Mouse (Mus musculus) embryonic fibroblast, embryonic 13.5 days (primary cell): ENCODE results near the gene Plekhg5. TPM values are rescaled to one million over a fixed set of nuclear protein-coding genes. Genes with fewer than 3 reads are reported as not detected.

Source experiments
- H3K27ac ChIP-seq: 2 replicates; pipeline ENCODE4 v1.5.1; 2012; ENCODE audit warnings: low read length, control low read depth, inconsistent platforms; ENCODE audit not compliant: insufficient read depth
- H3K4me1 ChIP-seq: 2 replicates; pipeline ENCODE4 v1.6.1; 2011; ENCODE audit warnings: low read length; ENCODE audit not compliant: control insufficient read depth, insufficient read depth
- H3K4me3 ChIP-seq: 2 replicates; pipeline ENCODE4 v1.5.1; 2011; ENCODE audit warnings: mild to moderate bottlenecking, control low read depth, low read length; ENCODE audit not compliant: insufficient read depth
- CTCF ChIP-seq: IDR thresholded peaks from 2 replicates; pipeline ENCODE4 v1.5.1; 2011; ENCODE audit warnings: mild to moderate bottlenecking, control low read depth, low read length, moderate library complexity, borderline replicate concordance; ENCODE audit not compliant: insufficient read depth
- POLR2A ChIP-seq: IDR thresholded peaks from 2 replicates; pipeline ENCODE4 v1.6.1; 2011; ENCODE audit warnings: low read depth, mild to moderate bottlenecking, control low read depth, low read length, moderate library complexity
- polyA plus RNA-seq: library from polyadenylated mRNA; stranded (reverse); fragments of >200 nt; gene quantifications from 2 replicates; pipeline ENCODE4 v1.2.4, GENCODE M21; 2011; ENCODE audit warnings: low read depth; ENCODE audit not compliant: missing spikeins, insufficient read length

Plekhg5 gene
- polyA plus RNA-seq, 1 experiment, result 8.8 TPM

DNA sequence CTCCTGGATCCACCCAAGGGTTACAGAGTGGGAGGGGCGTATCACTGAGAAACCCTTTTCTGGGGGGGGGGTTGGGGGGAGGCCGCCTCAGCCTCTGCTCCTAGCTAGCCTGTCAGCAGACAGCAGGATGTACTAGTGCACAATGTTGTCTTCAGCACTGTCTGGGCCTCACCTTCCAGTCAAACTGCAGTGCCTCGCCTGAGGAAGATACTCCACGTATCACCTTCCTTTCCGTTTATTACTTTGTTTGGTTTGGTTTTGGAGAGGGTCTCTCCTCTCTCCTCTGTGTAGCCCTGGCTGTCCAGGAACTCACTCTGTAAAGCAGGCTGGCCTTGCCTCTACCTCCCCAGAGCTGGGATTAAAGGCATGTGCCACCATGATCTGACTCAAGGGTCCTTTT is 60.9 kb downstream of the Plekhg5 start:
- TF ChIP-seq POLR2A, result no peak
- TF ChIP-seq CTCF, result no peak
- H3K4me3 ChIP-seq, result no peak overlapping the region

DNA sequence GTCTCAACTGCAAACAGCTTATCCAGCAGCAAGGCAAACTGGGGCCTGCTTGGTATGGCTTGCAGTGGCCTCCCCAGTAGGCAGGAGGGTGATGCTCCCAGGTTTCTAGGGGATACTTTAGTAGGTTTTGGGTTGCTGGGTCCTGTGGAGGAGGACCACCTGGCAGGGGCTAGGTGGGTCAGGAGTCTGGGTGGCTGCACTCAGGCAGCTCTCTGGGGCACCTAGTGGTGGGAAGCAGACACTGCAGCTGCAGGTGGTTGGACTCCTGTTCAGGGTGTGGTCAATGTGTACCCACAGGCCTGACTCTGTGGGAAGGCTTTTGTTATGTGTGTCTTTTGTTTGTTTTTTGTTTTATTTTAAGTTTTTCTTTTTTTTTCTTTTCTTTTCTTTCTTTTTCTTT is 62.2 kb downstream of the Plekhg5 start:
- TF ChIP-seq POLR2A (no peak), CTCF (peak; percentile 50; the same call in 1 of the 2 replicates)
- Histone ChIP-seq H3K4me3 (no peak overlapping the region), H3K27ac (no peak overlapping the region), H3K4me1 (no peaks in the 10 kb centered on the region)

More for the DNA sequence above, 60.9 kb downstream of the Plekhg5 start:
- H3K27ac ChIP-seq, result no peak overlapping the region
- H3K4me1 ChIP-seq, result no peaks in the 10 kb centered on the region

DNA sequence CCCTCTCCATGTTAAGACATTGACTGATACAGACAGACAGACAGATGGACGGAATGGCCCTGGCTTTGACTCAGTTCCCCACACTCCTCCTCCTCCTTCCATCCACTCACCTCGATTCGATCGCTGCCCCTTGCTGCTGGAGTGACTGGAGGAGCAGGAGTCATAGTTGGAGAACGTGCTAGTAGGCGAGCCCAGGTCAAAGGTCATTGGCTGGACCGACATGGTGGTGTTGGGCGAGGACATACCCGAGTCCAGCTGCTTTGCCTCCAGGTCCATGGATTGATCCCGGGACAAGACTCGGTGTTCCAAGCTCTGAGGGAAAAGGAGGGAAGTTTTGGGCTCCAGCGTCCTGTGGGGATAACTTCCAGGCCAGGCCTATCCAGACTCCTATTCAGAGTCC is 63.1 kb downstream of the Plekhg5 start:
- no peak for TF ChIP-seq POLR2A
- TF ChIP-seq CTCF, result no peak
- Histone ChIP-seq H3K27ac (no peak overlapping the region), H3K4me1 (no peaks in the 10 kb centered on the region), H3K4me3 (no peak overlapping the region)

DNA sequence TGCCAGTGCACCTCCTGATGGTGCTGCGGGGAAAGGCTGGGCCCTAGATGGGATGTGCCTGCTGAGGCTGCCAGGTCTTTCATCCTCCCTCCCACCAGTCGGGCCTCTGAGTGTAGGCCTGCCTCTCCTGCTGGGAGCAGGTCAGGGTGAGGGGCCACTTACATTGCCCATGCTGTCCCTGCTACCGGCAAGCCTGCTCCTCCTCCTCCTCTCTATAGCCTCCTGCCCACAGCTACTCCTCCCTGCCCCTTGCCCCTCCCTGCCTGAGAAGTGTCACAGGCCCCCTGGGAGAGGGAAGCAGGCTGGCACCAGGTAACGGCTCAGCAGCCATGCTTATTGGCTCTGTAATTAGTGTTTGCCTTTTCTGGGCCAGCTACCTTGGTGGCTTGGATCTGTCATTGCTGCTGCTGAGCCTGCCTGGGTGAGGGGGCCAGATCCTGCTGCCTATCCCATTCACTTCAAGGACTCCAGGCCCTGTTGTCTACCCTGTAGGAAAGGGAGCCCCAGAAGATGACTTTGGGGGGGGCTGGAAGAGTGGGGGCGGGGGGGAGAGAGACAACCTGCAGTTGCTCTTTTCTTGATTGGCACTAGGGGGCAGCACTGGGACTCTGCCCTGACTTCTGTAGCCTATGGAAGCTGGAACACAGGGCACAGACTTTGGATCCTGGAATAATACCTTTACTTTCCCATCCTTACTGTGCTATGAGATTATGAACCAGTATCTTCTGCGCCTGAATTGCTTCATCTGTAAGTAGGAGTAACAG is 64.0 kb downstream of the Plekhg5 start:
- Histone ChIP-seq H3K4me3 (no peak overlapping the region), H3K27ac (no peak overlapping the region), H3K4me1 (no peaks in the 10 kb centered on the region)
- TF ChIP-seq POLR2A, result no peak
- 0 out of 2 replicates have a peak, but pooled peaks have one; percentile 7 for TF ChIP-seq CTCF

DNA sequence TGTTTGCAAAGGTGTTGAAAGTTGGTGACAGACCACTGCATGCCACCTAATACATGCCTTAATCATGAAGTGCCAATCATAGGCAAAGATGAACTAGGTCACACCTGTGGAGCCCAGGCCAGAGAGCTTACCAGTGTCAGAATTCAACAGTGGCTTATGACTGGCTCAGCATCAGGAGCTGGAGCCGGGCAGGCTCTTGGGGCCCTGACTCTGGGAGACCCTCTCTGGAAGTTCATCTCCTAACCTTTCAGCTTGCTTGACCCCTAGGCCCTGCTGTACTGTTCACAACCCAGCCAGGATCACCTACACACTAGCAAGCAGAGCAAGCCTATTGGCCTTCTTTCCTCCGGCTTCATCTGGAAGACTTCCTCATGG is 64.6 kb downstream of the Plekhg5 start:
- Histone ChIP-seq H3K4me3 (no peak overlapping the region), H3K4me1 (no peaks in the 10 kb centered on the region), H3K27ac (no peak overlapping the region)
- no peak for TF ChIP-seq POLR2A
- no peak for TF ChIP-seq CTCF

DNA sequence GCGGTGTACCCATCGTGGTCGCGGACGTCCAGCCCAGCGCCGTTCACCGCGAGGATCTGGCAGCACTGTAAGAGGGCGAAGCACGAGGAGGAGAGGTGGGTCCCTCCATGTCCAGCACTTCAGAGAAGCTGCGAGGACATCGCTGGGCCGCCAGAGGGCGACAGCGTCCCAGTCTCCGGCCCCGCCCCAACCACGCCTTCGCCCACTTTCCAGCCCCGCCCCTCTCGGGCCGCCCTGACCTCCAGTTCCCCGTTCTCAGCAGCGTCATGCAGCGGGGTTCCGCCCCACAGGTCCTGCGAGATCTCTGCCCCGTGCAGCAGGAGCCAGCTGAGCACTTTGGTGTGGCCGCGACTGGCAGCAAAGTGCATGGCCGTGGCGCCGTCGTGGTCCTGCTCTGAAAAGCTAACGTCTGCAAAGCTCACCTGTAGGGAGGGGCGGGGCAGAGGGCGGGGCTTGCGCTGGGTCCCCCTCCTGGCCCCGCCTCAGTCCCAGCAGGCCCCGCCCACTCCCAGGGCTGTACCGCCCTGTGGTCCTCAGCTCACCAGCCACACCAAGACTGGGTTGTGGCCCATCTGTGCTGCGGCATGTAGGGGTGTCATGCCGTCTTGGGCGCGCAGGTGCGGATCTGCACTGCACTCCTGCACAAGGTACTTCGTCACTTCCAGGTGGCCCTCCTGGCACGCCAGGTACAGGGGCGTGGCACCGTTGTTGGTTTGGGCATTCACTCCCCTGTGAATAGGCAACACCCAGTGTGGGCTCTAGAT is 66.4 kb downstream of the Plekhg5 start:
- Histone ChIP-seq H3K27ac (no peak overlapping the region), H3K4me3 (peak overlapping the region; percentile 42), H3K4me1 (no peaks in the 10 kb centered on the region)
- TF ChIP-seq POLR2A, result no peak
- TF ChIP-seq CTCF, result peak; percentile 90

DNA sequence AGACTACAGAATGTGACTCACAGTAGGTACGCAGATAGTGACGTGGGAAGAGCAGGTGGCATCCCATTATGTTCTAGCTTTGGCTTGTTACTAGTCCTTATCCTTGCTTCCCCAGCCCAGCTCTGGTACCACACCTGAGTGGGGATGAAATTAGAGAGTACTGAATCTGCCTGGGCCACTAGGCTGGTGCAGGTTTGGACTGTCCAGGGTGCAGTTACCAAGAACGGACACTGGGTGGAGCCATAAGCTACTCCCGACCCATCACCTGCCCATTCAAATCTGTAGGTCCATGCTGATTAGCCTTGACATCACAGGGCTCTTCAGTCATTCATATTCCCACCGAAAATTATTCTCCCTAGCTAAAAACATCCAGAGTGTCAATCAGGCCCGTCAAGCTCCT is 68.1 kb downstream of the Plekhg5 start:
- no peak overlapping the region for H3K27ac ChIP-seq
- no peak overlapping the region for H3K4me3 ChIP-seq
- H3K4me1 ChIP-seq, result no peaks in the 10 kb centered on the region
- TF ChIP-seq CTCF (peak; percentile 43; the same call in 1 of the 2 replicates), POLR2A (no peak)

DNA sequence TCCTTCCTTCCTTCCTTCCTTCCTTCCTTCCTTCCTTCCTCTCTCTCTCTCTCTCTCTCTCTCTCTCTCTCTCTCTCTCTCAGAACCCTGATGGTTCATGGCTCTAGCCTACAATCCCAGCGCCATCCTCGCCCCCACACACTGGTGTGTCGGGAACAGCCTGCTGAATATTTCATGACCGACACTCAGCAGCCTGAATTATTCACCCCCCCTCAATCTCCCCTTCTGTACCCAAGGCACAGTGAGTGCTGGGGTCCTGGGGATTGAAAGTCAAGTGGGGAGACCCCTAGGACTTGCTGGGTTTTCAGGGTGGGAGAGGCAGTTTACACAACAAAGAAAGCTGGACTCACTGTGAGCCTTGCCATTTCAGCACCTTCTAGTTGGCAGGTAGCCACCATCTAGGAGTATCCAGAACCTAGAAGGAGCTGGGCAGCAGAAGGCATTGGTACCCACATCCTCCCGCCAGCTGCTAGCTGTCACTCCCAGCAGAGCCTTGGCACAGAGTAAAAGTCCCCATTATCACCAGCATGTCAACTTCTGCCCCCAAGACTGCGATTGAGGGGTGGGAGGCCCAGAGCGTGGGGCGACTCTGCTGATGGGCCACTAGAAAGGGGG is 69.3 kb downstream of the Plekhg5 start:
- no peak for TF ChIP-seq CTCF
- TF ChIP-seq POLR2A, result no peak
- no peak overlapping the region for H3K4me3 ChIP-seq
- no peaks in the 10 kb centered on the region for H3K4me1 ChIP-seq
- no peak overlapping the region for H3K27ac ChIP-seq

DNA sequence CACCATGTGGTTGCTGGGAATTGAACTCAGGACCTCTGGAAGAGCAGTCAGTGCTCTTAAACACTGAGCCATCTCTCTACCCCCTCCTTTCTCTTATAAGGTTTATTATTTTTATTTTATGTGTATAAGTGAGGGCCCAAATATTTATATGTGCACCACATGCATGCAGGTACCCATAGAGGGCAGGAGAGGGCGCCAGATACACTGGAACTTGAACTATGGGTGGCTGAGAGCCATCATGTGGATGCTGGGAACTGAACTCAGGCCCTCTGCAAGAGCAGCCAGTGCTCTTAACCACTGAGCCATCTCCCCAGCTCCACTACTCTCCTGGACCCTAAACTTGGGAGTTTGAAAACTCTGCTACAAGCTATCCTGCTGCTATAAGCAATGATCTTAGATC is 71.3 kb downstream of the Plekhg5 start:
- TF ChIP-seq CTCF, result no peak
- TF ChIP-seq POLR2A, result no peak
- no peak overlapping the region for H3K27ac ChIP-seq
- no peaks in the 10 kb centered on the region for H3K4me1 ChIP-seq
- H3K4me3 ChIP-seq, result no peak overlapping the region
